Mouse (Mus musculus) adrenal gland, postnatal 10 days (tissue): Measurements from ENCODE around the gene Fat3. TPM values are rescaled to one million over a fixed set of nuclear protein-coding genes. Genes with fewer than 3 reads are reported as not detected.
A peak's percentile ranks its signal among the peaks of the same experiment; 100 is the strongest.

Source experiments
- DNase-seq: peaks from one replicate; pipeline ENCODE4 v3.0.0; 2021; ENCODE audit warnings: mixed read lengths
- total RNA-seq, 2 experiments: library from RNA; stranded (reverse); gene quantifications; 2 replicates each; pipeline ENCODE4 v1.2.3; 2021

The Fat3 gene
- total RNA-seq, 2 experiments from 2014 or later: 2.6 TPM

DNA sequence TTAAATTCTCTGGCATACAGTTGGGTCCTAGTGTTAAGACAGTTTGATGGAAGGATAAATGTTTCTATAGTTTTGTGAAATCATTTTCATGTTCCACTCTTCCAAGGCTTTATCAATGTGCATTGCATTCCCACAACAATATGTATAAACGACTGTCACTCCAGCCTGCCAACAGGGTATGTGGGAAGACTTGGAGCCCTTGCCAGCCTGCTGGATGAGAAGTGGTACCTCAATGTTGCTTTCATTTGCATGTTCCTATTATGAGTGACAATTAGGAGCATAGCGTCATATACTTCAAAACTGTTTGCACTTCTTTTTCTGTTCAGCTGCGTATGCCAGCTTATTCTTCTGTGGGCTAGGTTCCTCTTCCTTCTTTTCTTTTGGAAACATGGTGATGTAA lies 489.7 kb downstream of the Fat3 start:
- DNase-seq: no peak

DNA sequence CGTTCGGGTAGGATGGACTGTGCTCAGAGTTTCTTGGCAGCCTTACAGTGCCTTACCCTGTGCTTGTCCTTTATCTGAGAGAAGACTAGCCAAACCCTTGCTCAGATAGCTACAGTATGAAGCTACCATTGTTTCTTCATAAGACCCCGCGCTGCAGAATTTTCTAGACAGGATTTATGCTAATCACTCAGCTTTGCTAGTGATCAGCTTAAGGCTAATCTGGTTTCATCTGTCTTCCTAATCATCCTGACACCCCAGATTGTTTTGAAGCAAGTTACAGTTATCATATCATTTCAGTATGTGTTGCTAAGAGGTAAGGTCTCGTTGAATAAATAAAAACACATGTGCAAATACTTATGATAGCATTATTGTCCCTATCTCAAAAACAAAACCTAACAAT lies 493.6 kb downstream of the Fat3 start:
- DNase-seq: no peak

DNA sequence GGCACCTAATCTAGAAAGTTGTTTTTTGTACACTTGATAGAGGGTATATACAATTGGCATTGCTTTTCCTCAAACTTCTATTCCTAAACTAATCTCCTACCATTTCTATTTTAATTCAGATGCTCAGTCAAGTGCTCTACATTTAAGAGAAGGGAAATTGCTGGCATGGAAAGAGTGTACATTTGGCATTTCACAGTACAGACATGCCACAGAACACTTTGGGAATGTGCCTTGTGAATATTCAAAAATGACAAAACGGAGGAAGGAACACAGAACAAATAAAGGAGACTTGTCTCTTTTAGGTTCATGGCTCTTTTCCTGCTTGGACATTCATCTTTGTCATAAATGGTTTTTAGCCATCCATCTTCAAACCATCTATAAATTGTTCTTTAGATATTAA lies 498.1 kb downstream of the Fat3 start:
- DNase-seq: no peak

DNA sequence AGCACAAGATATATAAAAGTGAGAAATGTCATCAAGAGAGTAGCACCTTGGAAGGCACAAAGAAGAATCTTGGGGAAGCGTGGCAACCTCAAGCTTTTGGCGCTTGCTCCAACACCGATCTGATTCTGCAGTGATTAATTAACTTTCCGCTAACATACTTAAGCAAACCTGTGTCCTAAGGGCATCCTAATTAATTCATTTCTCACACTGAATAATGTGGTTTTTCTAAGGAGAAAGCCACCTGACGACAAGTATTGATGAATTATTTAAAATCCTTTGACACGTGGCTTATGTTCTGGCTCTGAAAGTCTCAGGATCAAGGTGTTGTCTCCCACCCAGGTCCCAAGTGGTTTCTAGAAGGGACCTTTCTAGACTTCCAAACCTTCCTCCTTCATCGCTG lies 506.3 kb downstream of the Fat3 start:
- no peak for DNase-seq

DNA sequence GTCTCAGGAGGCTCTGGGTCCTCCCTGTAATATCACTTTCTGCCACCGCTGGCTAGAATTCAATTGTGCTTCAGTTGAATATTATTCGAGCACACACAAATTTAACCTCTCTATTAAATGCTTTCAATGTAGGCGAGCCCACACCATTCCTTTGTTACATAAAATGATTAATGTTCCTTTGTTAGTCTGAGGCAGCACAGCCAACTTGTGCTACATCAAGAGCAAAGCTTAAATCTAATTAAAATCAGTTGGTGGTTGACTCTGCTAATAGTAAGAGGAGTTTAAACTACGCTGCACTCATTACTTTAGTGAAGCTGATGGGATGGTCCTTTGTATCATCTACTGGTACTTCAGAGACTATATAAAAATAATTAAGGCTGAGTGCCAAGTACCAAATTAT lies 506.9 kb downstream of the Fat3 start:
- no peak for DNase-seq

DNA sequence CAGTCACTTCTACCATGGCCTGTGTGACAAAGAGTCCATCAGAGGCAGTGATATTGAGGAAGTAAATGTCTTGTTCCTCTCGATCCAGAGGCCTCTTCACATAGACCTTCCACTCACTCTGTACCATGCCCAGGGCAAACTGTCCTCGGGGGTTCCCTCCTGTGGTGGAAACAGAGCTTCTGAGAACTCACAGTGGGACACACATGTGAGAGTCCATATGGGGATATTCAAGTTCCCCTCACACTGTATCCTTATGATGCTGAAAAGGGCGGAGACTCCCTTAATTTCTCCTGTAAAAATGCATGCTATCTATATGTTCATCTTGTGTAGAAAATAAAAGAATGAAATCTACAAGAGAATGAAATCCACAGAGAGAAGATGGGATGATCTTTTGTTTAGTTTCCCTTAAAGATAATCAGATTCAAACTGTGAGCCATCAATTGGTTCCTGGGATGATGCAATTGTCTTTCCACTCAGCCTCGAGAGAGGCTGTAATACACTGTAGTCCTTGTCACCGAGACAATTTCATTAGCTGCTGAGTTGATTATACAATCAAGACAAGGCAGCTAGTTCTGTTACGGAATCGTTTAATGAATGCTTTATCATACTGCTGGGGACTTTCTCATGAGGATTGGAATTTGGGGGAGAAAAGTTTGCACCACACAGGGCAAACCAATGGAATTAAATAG lies 508.8 kb downstream of the Fat3 start:
- DNase-seq: no peak

DNA sequence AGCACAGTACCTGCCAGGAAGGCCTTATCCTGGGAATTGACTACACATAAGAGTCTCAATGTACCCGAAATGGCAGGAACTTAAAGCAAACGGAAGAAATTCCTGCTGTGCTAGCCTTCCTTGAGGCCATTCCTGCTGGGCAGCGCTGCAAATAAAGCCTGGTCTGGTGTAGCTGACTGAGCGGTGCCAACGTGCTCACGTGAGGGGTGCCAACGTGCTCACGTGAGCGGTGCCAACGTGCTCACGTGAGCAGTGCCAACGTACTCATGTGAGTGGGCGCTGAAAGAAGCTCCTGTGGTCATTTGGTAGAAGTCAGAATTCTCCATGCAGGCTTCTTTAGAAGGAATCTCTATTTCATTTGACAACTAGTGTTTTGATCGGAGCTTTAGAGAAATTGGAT lies 522.8 kb downstream of the Fat3 start:
- DNase-seq: no peak

DNA sequence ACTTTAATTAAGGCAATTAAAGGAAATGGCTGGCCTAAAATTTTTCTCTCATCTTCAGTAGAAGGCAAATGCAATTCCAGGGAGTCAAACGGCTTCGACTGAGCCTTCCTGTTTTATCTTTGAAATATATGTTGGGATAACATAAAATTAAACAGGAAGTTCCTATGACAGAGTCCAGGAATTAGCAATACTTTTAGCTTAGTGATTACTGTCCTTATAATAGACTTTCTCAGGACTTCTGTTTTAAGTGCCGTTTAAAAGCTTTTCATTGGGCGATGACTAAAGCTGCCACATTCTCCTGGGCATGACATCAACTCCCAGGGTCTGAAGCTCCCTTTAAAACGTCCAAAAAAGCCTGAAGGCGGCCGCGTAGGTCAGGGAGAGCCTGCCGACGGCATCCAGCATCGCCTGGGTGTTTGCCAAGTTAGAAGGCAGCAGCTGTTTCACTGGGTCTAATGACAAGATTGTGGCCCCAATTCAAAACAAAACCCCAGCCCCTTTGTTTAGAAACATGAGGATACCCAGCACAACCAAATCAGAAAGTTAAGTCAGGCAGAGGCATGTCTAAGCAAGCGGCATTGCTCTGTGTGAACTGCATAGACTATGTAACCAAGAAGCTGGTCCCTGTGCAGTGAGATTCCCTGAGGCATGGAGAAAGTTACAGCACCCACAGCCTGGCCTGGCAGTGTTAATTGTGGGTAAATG lies 524.0 kb downstream of the Fat3 start:
- no peak for DNase-seq

DNA sequence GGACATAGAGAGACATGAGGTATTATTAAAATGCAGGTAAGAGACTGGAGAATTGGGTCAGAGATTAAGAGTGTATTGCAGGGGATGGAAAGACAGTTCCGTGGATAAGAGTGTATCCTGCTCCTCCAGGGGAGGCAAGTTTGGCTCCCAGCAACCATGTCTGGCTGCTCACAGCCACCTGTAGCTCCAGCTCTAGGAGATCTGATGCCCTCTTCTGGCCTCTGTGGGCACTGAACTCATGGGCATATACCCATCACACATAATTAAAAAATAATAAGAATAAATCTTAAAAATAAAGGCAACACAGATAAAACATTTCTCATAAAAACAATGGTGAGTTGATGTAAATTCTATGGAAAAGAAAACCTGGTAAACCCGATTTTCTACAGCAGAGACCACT lies 525.1 kb downstream of the Fat3 start:
- no peak for DNase-seq

DNA sequence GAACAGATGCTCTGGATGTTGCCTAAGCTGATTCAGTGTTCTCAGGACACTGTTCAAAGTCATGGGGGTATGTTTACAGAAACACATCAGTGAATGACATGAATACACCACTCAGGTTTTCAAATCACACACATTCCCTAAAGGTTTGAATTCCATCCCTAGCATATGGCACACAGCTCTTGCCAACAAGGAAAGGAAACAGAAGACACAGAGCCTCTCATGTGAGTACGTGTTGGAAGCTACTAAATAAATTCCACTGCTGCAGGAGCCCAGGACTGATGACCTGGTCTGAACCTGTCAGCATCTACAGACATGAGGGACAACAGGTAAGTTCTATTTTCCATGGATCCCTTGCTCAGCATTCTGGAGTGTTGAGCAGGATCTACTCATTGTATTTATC lies 528.9 kb downstream of the Fat3 start:
- DNase-seq: no peak

DNA sequence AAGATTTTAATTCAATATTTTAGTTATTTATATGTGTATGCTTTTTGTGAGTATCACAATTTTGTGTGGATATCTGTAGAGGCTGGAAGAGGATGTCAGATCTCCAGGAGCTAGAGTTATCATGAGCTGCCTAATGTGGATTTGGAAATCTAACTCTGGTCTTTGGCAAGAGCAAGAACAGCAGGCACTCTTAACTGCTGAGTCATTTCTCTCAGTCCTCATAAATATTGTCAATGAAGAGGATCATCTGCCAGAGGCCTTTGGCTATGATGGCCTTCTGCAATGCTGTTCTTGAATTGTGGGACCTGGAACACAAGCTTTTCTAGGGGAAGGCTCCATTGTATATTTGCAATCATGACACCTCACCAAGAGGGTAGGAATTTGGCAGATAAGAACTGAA lies 529.7 kb downstream of the Fat3 start:
- no peak for DNase-seq

DNA sequence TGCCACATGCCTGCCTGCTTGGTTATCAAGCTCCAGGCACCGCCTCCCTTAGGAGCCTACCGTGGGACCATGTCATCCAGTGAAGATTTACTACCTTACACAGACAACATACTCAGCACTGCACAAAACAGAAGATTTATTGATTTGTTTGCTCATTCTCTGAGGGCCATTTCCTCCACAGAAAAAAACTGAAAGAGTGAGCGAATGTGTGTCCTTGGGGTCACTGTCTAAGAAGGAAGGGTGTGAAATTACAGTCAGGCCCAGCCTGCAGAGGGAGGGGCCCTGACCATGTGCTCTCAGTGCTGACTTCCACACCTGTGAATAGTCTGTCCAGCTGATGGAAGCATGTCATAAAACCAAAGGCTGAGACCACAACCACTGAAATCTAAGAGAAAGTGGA lies 536.9 kb downstream of the Fat3 start:
- DNase-seq: peak; percentile 39

DNA sequence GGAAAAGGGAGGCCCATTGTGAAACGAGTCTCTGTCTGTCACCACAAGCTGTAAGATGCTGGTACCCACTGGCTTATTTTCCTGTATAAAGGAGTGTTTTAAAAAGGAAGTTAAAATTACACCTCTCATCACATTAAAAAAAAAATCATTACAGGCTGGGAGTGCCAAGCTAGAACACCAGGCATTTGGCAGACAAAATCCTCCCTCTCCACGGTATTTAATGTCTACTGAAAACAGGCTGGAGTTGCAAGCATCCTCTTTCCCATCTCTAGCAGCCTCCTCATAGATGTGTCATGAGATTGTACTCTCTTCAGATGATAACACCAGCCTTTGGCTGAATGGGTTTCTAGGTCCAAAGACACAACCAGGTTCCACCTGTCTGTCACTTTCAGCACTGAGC lies 538.2 kb downstream of the Fat3 start:
- no peak for DNase-seq

DNA sequence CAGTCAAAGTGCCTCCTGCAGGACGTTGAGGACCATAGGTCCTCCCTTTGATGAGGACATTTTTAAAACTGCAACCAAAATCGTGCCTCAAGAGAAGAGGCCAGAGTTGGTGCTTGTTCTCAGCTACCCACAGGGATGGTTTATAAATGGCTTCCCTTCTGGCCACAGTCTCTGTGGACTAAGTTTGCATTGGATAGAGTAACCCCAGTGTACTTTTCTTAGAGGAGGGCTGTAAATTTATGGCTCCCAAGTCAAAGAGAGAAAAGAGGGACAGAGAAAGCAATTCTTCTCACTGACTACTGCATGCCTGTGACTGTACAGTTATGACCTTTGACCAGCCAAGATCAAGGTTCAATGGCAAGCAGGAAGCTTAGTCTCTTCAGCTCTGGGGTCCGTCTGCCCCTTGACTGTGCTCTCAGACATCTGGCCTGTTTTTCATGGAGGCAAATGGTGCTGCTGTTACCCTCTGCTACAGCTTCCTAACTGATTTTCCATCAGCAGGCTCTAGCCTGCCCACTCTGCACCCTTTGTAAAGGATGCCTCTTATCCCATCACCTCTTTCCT lies 542.8 kb downstream of the Fat3 start:
- DNase-seq: no peak

DNA sequence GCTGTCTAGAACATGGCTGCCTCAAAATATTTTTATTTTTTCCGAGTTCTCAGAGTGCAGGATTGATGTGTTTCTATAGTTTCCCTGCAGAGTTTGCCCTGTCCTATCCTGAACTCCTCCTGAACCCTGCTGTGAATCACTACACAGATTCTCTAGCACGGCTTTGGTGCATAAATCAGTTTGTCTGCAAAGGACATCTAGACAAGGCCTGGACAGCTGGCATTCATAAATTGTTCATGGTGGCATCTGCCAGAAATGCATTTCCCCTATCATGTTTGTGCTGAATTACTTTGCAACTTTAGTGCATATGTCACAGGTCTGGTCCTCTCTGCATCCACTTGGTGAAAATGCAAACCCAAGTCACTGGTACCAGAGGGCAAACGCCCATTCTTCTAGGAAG lies 543.3 kb downstream of the Fat3 start:
- DNase-seq: peak; percentile 8

DNA sequence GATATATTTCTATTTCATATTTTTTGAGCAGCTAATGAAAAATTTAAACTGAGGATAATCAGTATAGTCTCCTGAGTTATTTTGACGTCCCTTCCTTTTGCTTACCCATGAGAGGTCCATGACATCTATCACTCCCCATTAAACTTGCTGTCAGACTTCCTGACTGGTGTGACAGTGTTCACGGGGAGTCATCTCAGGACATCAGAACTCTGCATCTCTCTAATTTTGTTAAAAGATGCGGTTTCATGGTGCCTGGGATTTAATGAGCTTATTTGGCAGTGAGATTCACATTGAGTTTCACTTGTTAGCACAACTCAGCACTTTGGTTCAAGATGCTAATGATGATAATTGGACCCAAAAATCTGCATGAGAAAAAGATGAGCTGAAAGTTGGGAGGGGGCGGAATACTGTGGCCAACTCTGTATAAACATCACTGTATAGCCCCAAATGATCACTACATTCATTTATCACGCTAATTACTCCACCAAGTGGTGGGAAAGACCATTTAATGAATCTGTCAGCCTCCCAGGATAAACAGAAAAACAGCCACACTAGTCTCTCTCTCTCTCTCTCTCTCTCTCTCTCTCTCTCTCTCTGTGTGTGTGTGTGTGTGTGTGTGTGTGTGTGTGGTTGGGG lies 545.8 kb downstream of the Fat3 start:
- DNase-seq: no peak

DNA sequence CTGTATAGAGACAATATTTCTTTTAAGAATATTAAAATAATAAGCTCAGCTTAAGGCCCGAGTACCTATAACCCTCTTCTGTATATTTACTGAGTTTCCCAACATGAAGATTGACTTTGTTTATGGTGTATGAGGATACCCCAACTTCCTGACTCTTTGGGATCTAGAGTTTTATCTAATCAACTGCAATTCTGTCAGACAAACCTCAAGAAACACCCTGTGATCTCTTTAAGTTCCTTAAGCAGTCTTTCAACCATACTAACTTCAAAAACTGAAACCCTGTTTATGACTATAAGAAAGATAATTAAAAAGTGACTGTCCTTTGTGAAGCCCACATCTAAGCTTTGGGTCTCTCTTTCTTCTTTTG lies 546.8 kb downstream of the Fat3 start:
- DNase-seq: no peak

DNA sequence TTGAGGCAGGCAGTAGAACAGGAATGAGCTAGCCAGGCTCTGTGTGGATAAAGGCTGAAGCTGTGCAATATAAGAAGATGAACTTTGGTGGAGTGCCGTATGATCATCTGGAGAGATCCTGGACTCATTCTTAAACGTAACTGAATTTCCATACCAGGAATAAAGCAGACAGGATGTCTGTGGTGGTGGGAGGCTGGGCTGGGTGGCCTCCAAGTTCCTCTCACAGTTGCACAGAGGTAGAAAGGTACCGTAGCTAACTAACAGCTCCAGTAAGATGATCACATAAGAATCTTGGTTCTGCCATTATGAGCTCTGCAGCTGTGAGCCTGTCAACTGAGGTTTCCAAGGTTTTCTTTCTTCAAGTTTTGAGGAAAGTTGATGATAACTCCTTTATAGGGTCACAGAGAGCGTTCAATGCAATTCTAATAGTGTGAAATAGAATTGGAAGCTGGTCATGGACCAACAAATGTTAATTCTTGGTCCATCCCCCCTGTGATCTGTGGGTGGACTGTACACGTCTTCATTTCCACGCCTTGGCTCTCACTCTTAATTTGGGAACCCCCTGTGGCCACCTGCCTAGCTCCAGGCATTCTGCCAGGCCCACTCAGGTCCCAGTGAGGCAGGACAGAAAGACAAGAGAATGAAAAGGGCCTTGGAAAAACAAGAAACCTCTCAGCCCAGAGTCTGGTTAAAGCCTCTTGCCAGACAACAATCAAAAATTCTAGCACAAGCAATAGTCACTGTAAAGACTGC lies 547.3 kb downstream of the Fat3 start:
- no peak for DNase-seq

DNA sequence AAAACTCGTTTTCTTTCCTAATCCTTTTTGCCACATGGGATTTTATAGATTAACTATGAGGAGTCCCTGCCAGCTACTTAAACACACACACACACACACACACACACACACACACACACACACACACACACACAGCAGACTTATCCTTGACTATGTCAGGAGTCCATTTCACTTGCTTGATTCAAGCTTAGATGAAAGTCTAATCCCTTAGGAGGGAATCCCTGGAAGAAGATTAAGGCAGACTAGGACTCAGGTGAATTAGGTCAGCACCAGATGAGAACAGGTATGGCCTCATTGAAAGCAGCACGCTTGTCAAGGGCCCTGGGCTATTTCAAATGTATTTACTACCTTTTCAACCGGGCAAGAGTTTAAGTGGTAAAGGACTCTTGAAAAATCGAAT lies 553.0 kb downstream of the Fat3 start:
- no peak for DNase-seq

DNA sequence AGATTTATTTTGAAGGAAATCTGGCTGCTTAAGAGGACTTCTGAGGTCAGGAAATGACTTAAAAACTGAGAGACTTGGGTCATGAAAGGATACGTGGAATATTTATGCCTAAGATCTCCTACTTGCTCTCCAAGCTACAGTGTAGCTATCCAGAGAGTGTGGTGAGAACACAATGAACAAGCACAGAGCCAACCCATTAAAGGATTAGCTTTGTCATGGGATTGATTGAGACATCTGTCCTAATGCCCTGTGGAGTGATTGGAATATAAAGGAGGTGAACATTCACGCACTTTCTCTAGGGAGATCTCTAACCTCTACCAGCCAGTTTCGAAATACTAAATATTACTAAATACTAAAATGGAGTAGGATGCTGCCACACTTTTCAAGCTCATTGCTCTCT lies 556.9 kb downstream of the Fat3 start:
- DNase-seq: no peak

DNA sequence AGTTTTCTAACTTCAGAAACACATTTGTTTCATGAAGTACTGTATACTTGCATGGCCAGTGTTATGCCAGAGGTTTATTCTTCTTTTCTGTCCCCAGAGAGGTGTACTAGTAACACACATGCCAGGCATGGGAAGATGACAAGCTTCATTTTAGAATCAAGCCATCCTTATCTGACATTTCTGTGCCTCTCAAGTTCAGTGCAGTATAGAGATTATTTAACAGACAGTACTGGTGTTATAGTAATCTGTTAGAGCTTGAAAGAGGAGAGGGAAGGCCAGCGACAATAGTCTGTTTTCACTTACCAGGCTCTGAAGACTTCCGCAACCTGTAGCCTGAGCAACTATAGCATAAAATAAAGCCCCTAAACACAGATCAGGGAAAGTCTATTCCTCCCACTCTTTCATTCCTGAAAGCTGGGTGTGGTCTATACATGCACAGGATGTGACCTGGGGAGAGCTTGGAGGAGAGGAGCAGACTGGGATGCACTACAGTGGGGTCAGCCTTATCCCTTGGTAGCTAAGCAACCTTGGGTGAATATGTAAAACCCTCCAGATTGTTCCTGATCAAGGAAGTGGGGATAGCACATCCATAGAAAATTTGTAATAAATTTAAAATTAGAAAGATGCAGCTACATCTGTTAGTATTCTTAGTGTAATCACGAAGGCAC lies 557.5 kb downstream of the Fat3 start:
- no peak for DNase-seq

DNA sequence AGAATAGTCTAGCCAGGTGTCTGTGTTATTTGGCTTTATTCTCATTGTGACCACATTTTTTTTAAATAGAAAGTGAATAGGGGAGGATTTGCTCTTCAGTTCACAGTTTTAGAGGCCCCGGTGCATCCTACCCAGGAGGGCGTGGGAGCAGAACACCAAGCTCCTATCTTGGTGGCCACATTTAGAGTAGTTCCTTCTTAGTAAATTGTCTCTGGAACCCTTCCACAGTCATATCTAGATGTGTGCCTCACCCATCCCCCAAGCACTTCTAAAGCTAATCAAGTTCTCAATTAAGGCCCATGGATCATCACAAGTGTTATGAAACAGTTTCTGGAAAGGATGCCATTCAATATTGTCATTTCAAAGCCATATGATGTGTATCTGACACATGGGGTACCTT lies 559.3 kb downstream of the Fat3 start:
- no peak for DNase-seq
